Comparison of ENCODE assay signal across 10 mouse cellular contexts in the genomic region with DNA sequence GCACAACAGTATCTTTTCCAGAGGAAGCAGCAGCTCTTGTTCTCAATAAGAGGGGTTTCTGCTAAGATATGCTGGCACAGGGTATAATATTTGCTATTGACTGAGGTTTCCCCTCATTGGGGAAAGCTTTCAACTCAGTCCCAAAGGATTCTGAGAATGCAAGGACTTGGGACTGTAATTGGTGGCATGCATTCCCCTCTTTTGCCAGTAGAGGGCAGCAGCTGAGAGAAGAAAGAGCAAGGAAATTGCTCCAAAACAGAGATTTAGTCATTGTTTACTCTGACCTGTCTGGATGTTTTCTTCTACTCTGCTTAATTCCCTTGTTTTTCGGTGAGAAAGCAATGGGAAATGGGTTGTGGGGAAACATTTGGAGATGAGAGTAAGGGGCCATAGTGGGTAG. TPM values are rescaled to one million over a fixed set of nuclear protein-coding genes. Genes with fewer than 3 reads are reported as not detected.
A peak's percentile ranks its signal among the peaks of the same experiment; 100 is the strongest.
DNase-seq lines count a peak whose midpoint lies in the region; ATAC-seq and TF ChIP-seq lines count a peak whose summit lies in the region.
"Had no signal": no experiment of that assay in that cellular context is flagged by ENCODE, and none has a peak within 500 bp of the region (broad histone marks: within the 10 kb centered on the region; RNA-seq: fewer than 3 reads in every experiment).

No protein-coding gene starts in this region.

- intact Hi-C loops in gastrocnemius, adult 2 months (cut with DNase I) = no loop called here

- TF ChIP-seq CTCF in gastrocnemius, adult 2 months (IDR thresholded peaks at IDR 0.05) = peak; percentile 72

- no peak for DNase-seq in gastrocnemius, adult 2 months
- DNase-seq in gastrocnemius, adult 18-20 months (ENCODE audit: low spot score) = no peak
- DNase-seq in ovary, postnatal 14 days (ENCODE audit: low spot score) = peak; percentile 3
- DNase-seq in ovary, postnatal 36 days (ENCODE audit: low spot score) = no peak
- peak; percentile 39 for DNase-seq in R1 (ENCODE audit: low read depth, low spot score)
- peak; percentile 2 for DNase-seq in kidney, postnatal 14 days
- peak; percentile 24 for DNase-seq in retina, postnatal 1 day

- no peak overlapping the region for H3K27ac ChIP-seq in gastrocnemius, adult 2 months
- H3K27ac ChIP-seq: liver, embryonic 15.5 days had no signal

- no peak for ATAC-seq in inflammation-experienced regulatory T-cells, adult 6 months

- no peak overlapping the region for H3K4me3 ChIP-seq in gastrocnemius, adult 2 months
- H3K4me3 ChIP-seq: liver, embryonic 15.5 days had no signal

RNA-seq across cellular contexts. Expression of a gene that starts 35.6 kb away (rescaled TPM):
- total RNA-seq in gastrocnemius, adult 2 months (2021) = not detected
- not detected for total RNA-seq in gastrocnemius, adult 18-20 months (2021)
- under 1 TPM in 1 of 3 experiments, not detected in 2; 0.38 TPM for polyA plus RNA-seq in inflammation-experienced regulatory T-cells, adult 6 months (2017; shearing (Covaris generic))
- polyA plus RNA-seq: heart, embryonic 14.5 days; liver, embryonic 15.5 days had no signal

RNA-seq across cellular contexts. Expression of a gene that starts 55.0 kb away (rescaled TPM):
- total RNA-seq in gastrocnemius, adult 2 months (2021) = not detected
- total RNA-seq in gastrocnemius, adult 18-20 months (2021) = not detected
- polyA plus RNA-seq in inflammation-experienced regulatory T-cells, adult 6 months (2017; shearing (Covaris generic)) = not detected
- polyA plus RNA-seq: heart, embryonic 14.5 days; liver, embryonic 15.5 days had no signal

Comparison
In these comparisons a context has a peak if more than half of its experiments do, and no peak if none do; other contexts are left out.
1. DNase-seq: peak in ovary, postnatal 14 days (single experiment), R1 (single experiment), kidney, postnatal 14 days (single experiment) and retina, postnatal 1 day (single experiment); none in gastrocnemius, adult 2 months (single experiment), gastrocnemius, adult 18-20 months (single experiment) and ovary, postnatal 36 days (single experiment).